Mouse (Mus musculus) gastrocnemius, adult 8-10 months (tissue): ENCODE measurements around the gene Camk2b. TPM values are rescaled to one million over a fixed set of nuclear protein-coding genes. Genes with fewer than 3 reads are reported as not detected.
"Not testable (repeated sequence)": the region's sequence is repeated elsewhere in the genome, so short reads cannot be mapped to it uniquely, and the experiment has no call there.

ENCODE experiments used
- DNase-seq, 2 experiments: peaks; one replicate each; pipeline ENCODE4 v3.0.0; 2022; ENCODE audit warnings: low spot score in 2 of 2
- total RNA-seq, 4 experiments: library from RNA; stranded (reverse); gene quantifications; 2 replicates each; pipeline ENCODE4 v1.2.4; 2022

Camk2b gene
- total RNA-seq, 4 experiments from 2014 or later = 146 to 169 (median 160) TPM

- DNase-seq = peak; percentile 46 to 72
These were observed 51.1 kb downstream of the Camk2b start for GRCm38 (mm10) chr11:6015011-6015431.

GRCm38 (mm10) chr11:6013359-6013758 lies 52.8 kb downstream of the Camk2b start:
- no peak for DNase-seq

GRCm38 (mm10) chr11:6011879-6012278 lies 54.3 kb downstream of the Camk2b start:
- DNase-seq = no peak

- not testable (repeated sequence) for DNase-seq
These were observed 55.2 kb downstream of the Camk2b start for GRCm38 (mm10) chr11:6010751-6011482.

- not testable (repeated sequence) for DNase-seq
These were observed 58.4 kb downstream of the Camk2b start for GRCm38 (mm10) chr11:6007779-6008128.

- not testable (repeated sequence) for DNase-seq
These were observed 59.0 kb downstream of the Camk2b start for GRCm38 (mm10) chr11:6007010-6007778.

GRCm38 (mm10) chr11:6006351-6007009 lies 59.7 kb downstream of the Camk2b start:
- DNase-seq = not testable (repeated sequence)

GRCm38 (mm10) chr11:6005374-6006043 lies 60.7 kb downstream of the Camk2b start:
- not testable (repeated sequence) for DNase-seq

- no peak for DNase-seq
These were observed 63.0 kb downstream of the Camk2b start for GRCm38 (mm10) chr11:6003046-6003639.

GRCm38 (mm10) chr11:6001981-6002649 lies 64.0 kb downstream of the Camk2b start:
- peak in 1 of 2 experiments; percentile 46 for DNase-seq

- no peak for DNase-seq
These were observed 65.0 kb downstream of the Camk2b start for GRCm38 (mm10) chr11:6000961-6001682.

GRCm38 (mm10) chr11:5999832-6000771 lies 66.1 kb downstream of the Camk2b start:
- DNase-seq = peak; percentile 76 to 87

- DNase-seq = no peak
These were observed 67.7 kb downstream of the Camk2b start for GRCm38 (mm10) chr11:5998472-5998871.

GRCm38 (mm10) chr11:5995989-5996388 lies 70.2 kb downstream of the Camk2b start:
- peak; percentile 80 to 83 for DNase-seq

GRCm38 (mm10) chr11:5994880-5995279 lies 71.3 kb downstream of the Camk2b start:
- DNase-seq = no peak

GRCm38 (mm10) chr11:5994212-5994611 lies 72.0 kb downstream of the Camk2b start:
- DNase-seq = no peak

- DNase-seq = no peak
These were observed 75.3 kb downstream of the Camk2b start for GRCm38 (mm10) chr11:5990910-5991309.

GRCm38 (mm10) chr11:5989954-5990593 lies 76.1 kb downstream of the Camk2b start:
- no peak for DNase-seq
